In the genomic region with DNA sequence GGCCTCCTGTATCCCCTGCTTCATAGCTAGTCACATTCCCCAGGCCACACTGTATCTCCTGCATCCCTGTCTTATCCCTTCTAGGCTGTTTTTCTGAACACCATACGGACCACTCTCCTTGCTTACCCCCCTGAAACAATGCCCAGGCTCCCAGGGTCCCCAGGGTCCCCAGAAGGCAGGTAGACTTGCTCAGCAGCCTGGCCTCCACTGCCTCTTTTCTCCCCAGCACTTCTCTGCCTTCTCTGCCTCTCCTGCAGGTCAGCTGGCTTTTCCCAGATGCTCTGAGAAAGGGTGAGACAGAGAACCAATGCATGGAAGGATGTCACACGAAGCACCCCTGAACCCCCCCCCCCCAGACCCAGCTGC, we compare ENCODE assay signal across 13 mouse cellular contexts. TPM values are rescaled to one million over a fixed set of nuclear protein-coding genes. Genes with fewer than 3 reads are reported as not detected.
DNase-seq lines count a peak whose midpoint lies in the region; ATAC-seq and TF ChIP-seq lines count a peak whose summit lies in the region.
"Had no signal": no experiment of that assay in that cellular context is flagged by ENCODE, and none has a peak within 500 bp of the region (broad histone marks: within the 10 kb centered on the region; RNA-seq: fewer than 3 reads in every experiment).

No protein-coding gene starts in this region.

- peaks cover 24% of the 10 kb centered on the region for H3K4me1 ChIP-seq in heart, embryonic 15.5 days (replicated peaks)
- H3K4me1 ChIP-seq in heart, embryonic 11.5 days (ENCODE audit: control insufficient read depth, insufficient read depth, low read length): peaks cover 8% of the 10 kb centered on the region
- peaks cover 55% of the 10 kb centered on the region for H3K4me1 ChIP-seq in forebrain, embryonic 15.5 days
- peaks cover 52% of the 10 kb centered on the region for H3K4me1 ChIP-seq in limb, embryonic 12.5 days (replicated peaks)
- peaks cover 18% of the 10 kb centered on the region for H3K4me1 ChIP-seq in olfactory bulb, adult 2 months (ENCODE audit: control insufficient read depth, insufficient read depth, low read length)

- WGBS in heart, embryonic 15.5 days: 25% methylated on average over 2 of the region's 2 CpGs
- WGBS in heart, embryonic 11.5 days (ENCODE audit: insufficient replicate concordance): 9% methylated on average over 2 of the region's 2 CpGs
- 16% methylated on average over 2 of the region's 2 CpGs for WGBS in forebrain, embryonic 15.5 days
- WGBS in limb, embryonic 12.5 days: 5% methylated on average over 2 of the region's 2 CpGs
- WGBS in olfactory bulb, adult 2 months: 28% methylated on average over 2 of the region's 2 CpGs

- H3K9ac ChIP-seq in heart, embryonic 15.5 days: no peak overlapping the region
- no peak overlapping the region for H3K9ac ChIP-seq in heart, embryonic 11.5 days (ENCODE audit: low read depth, low read length)
- H3K9ac ChIP-seq in forebrain, embryonic 15.5 days (replicated peaks): peak overlapping the region; percentile 96
- H3K9ac ChIP-seq in limb, embryonic 12.5 days (replicated peaks): peak overlapping the region; percentile 28; the same call in 1 of the 2 replicates

- no peaks in the 10 kb centered on the region for H3K9me3 ChIP-seq in heart, embryonic 15.5 days (replicated peaks)
- no peaks in the 10 kb centered on the region for H3K9me3 ChIP-seq in heart, embryonic 11.5 days (replicated peaks; ENCODE audit: control insufficient read depth, low read length)
- H3K9me3 ChIP-seq in forebrain, embryonic 15.5 days: no peaks in the 10 kb centered on the region
- no peaks in the 10 kb centered on the region for H3K9me3 ChIP-seq in limb, embryonic 12.5 days
- H3K9me3 ChIP-seq: megakaryocyte, embryonic 14.5 days had no signal

- peaks cover 53% of the 10 kb centered on the region for H3K27me3 ChIP-seq in heart, embryonic 15.5 days
- peaks cover 45% of the 10 kb centered on the region for H3K27me3 ChIP-seq in heart, embryonic 11.5 days (ENCODE audit: control insufficient read depth, insufficient read depth, low read length)
- H3K27me3 ChIP-seq in forebrain, embryonic 15.5 days: no peaks in the 10 kb centered on the region
- H3K27me3 ChIP-seq in limb, embryonic 12.5 days: peaks cover 30% of the 10 kb centered on the region

- ATAC-seq in heart, embryonic 15.5 days (replicated peaks; ENCODE audit: insufficient number of reproducible peaks, insufficient read depth, low FRiP score, low read depth): no peak
- no peak for ATAC-seq in heart, embryonic 11.5 days (replicated peaks; ENCODE audit: insufficient number of reproducible peaks, low FRiP score, low TSS enrichment)
- no peak for ATAC-seq in forebrain, embryonic 15.5 days (replicated peaks)
- ATAC-seq in limb, embryonic 12.5 days (ENCODE audit: insufficient number of reproducible peaks, insufficient read depth, low FRiP score, low TSS enrichment, low read depth): no peak
- ATAC-seq in megakaryocyte progenitor cell, adult 5-6 weeks (replicated peaks; ENCODE audit: poor library complexity): no peak
- ATAC-seq: Patski had no signal

- no peak for TF ChIP-seq CTCF in olfactory bulb, adult 2 months (IDR thresholded peaks at IDR 0.05; ENCODE audit: insufficient read depth, low read depth, low read length)

- TF ChIP-seq POLR2A in olfactory bulb, adult 2 months (IDR thresholded peaks at IDR 0.05; ENCODE audit: insufficient read depth, low read depth, low read length): 0 out of 2 replicates have a peak, but pooled peaks have one; percentile 20

- no peaks in the 10 kb centered on the region for H3K36me3 ChIP-seq in heart, embryonic 15.5 days
- no peaks in the 10 kb centered on the region for H3K36me3 ChIP-seq in heart, embryonic 11.5 days (ENCODE audit: control insufficient read depth, insufficient read depth, low read length)
- no peaks in the 10 kb centered on the region for H3K36me3 ChIP-seq in forebrain, embryonic 15.5 days
- no peaks in the 10 kb centered on the region for H3K36me3 ChIP-seq in limb, embryonic 12.5 days

- no peak for DNase-seq in adrenal gland, adult (ENCODE audit: inconsistent age in 2 of 2, low spot score in 1 of 2)
- no peak for DNase-seq in embryo, embryonic 11 days
- DNase-seq: cerebellum, postnatal 14 days; right cerebral cortex, postnatal 4 days had no signal

- H3K4me3 ChIP-seq in heart, embryonic 15.5 days: peak overlapping the region; percentile 83; the same call in 1 of the 2 replicates
- H3K4me3 ChIP-seq in heart, embryonic 11.5 days (ENCODE audit: low read depth, low read length): no peak overlapping the region
- H3K4me3 ChIP-seq in forebrain, embryonic 15.5 days: peak overlapping the region; percentile 97
- peak overlapping the region; percentile 87 for H3K4me3 ChIP-seq in limb, embryonic 12.5 days (replicated peaks)
- H3K4me3 ChIP-seq in olfactory bulb, adult 2 months (ENCODE audit: insufficient read depth, low read depth, low read length): peak overlapping the region; percentile 57
- H3K4me3 ChIP-seq: megakaryocyte, embryonic 14.5 days had no signal

- H3K27ac ChIP-seq in heart, embryonic 15.5 days: no peak overlapping the region
- no peak overlapping the region for H3K27ac ChIP-seq in heart, embryonic 11.5 days (ENCODE audit: low read depth, low read length)
- H3K27ac ChIP-seq in forebrain, embryonic 15.5 days (replicated peaks): peak overlapping the region; percentile 99
- 0 out of 2 replicates have a peak overlapping the region, but pooled peaks have one; percentile 32 for H3K27ac ChIP-seq in limb, embryonic 12.5 days
- H3K27ac ChIP-seq in olfactory bulb, adult 2 months (ENCODE audit: insufficient read depth, low read depth, low read length): peak overlapping the region; percentile 92

- H3K4me2 ChIP-seq in heart, embryonic 15.5 days: no peak overlapping the region
- H3K4me2 ChIP-seq in heart, embryonic 11.5 days: no peak overlapping the region
- peak overlapping the region; percentile 87 for H3K4me2 ChIP-seq in forebrain, embryonic 15.5 days (replicated peaks)
- peak overlapping the region; percentile 80 for H3K4me2 ChIP-seq in limb, embryonic 12.5 days

RNA-seq across cellular contexts. Expression of a gene that starts 2.7 kb away (rescaled TPM):
- polyA plus RNA-seq in heart, embryonic 15.5 days (2015; fragmentation: Nextera tagmentation; extraction: Ambion mirVana): 4.6 and 9.3 TPM in 2 replicates
- polyA plus RNA-seq in heart, embryonic 11.5 days (2014; fragmentation: Nextera tagmentation; extraction: Ambion mirVana): 1.7 and 3.5 TPM in 2 replicates
- polyA plus RNA-seq in forebrain, embryonic 15.5 days (2015; fragmentation: Nextera tagmentation; extraction: Ambion mirVana): 109 and 117 TPM in 2 replicates
- 19.6 and 19.9 TPM in 2 replicates for polyA plus RNA-seq in limb, embryonic 12.5 days (2016; fragmentation: Nextera tagmentation; extraction: Ambion mirVana)
- polyA plus RNA-seq in olfactory bulb, adult 2 months (2012; ENCODE audit: insufficient read depth, insufficient read length, low replicate concordance, missing spikeins): 49.8 and 56.3 TPM in 2 replicates
- total RNA-seq in megakaryocyte progenitor cell, adult 5-6 weeks (2015): 0.02 TPM in 1 of 2 replicates, not detected in the other
- total RNA-seq in megakaryocyte progenitor cell, adult 5-6 weeks (2017): 0.24 and 0.33 TPM in 2 replicates
- total RNA-seq: gastrocnemius, adult 18-20 months had no signal

Comparison
In these comparisons a context has a peak if more than half of its experiments do, and no peak if none do; other contexts are left out.
1. H3K27ac ChIP-seq: peak in forebrain, embryonic 15.5 days (single experiment), limb, embryonic 12.5 days (single experiment) and olfactory bulb, adult 2 months (single experiment); none in heart, embryonic 15.5 days (single experiment) and heart, embryonic 11.5 days (single experiment).
2. H3K4me2 ChIP-seq: peak in forebrain, embryonic 15.5 days (single experiment) and limb, embryonic 12.5 days (single experiment); none in heart, embryonic 15.5 days (single experiment) and heart, embryonic 11.5 days (single experiment).
3. H3K9ac ChIP-seq: peak in forebrain, embryonic 15.5 days (single experiment) and limb, embryonic 12.5 days (single experiment); none in heart, embryonic 15.5 days (single experiment) and heart, embryonic 11.5 days (single experiment).